Mouse (Mus musculus) ovary, postnatal 36 days (tissue): ENCODE data around the gene Chrm4.
A peak's percentile ranks its signal among the peaks of the same experiment; 100 is the strongest.

ENCODE experiments used
- DNase-seq: peaks from one replicate; pipeline ENCODE4 v3.0.0; 2022; ENCODE audit warnings: low spot score, mixed read lengths

Chrm4 gene

GRCm38 (mm10) chr2:91922586-91923414 is 4.2 kb upstream of the Chrm4 start:
- no peak for DNase-seq

GRCm38 (mm10) chr2:91923415-91924337 is 3.4 kb upstream of the Chrm4 start:
- peak; percentile 73 for DNase-seq

- DNase-seq = no peak
These were observed 2.3 kb upstream of the Chrm4 start for GRCm38 (mm10) chr2:91924726-91925125.

GRCm38 (mm10) chr2:91925442-91925841 is 1.6 kb upstream of the Chrm4 start:
- DNase-seq = no peak

- peak; percentile 71 for DNase-seq
These were observed 931 bp downstream of the Chrm4 start for GRCm38 (mm10) chr2:91927826-91928533.

GRCm38 (mm10) chr2:91928534-91929350 is 1.7 kb downstream of the Chrm4 start:
- DNase-seq = no peak

- DNase-seq = no peak
These were observed 2.4 kb downstream of the Chrm4 start for GRCm38 (mm10) chr2:91929455-91929854.

GRCm38 (mm10) chr2:91929936-91930335 is 2.9 kb downstream of the Chrm4 start:
- DNase-seq = no peak

- no peak for DNase-seq
These were observed 3.8 kb downstream of the Chrm4 start for GRCm38 (mm10) chr2:91930761-91931291.

GRCm38 (mm10) chr2:91931328-91932159 is 4.5 kb downstream of the Chrm4 start:
- peak; percentile 34 for DNase-seq

- DNase-seq = no peak
These were observed 5.2 kb downstream of the Chrm4 start, which contains the start of gene Mdk for GRCm38 (mm10) chr2:91932160-91932711. Gene Mdk (minus strand): TSS chr2:91932297.

GRCm38 (mm10) chr2:91932737-91933350 is 5.8 kb downstream of the Chrm4 start:
- DNase-seq = no peak

- no peak for DNase-seq
These were observed 6.4 kb downstream of the Chrm4 start for GRCm38 (mm10) chr2:91933471-91933870.

GRCm38 (mm10) chr2:91934016-91934415 is 7.0 kb downstream of the Chrm4 start:
- DNase-seq = no peak

- no peak for DNase-seq
These were observed 7.9 kb downstream of the Chrm4 start for GRCm38 (mm10) chr2:91934826-91935525.

- DNase-seq = no peak
These were observed 9.1 kb downstream of the Chrm4 start for GRCm38 (mm10) chr2:91936154-91936553.

- no peak for DNase-seq
These were observed 12.4 kb downstream of the Chrm4 start for GRCm38 (mm10) chr2:91939303-91939935.

GRCm38 (mm10) chr2:91942356-91942755 is 15.3 kb downstream of the Chrm4 start:
- DNase-seq = no peak
